Mouse (Mus musculus): ENCODE measurements around the gene Arl15. TPM values are rescaled to one million over a fixed set of nuclear protein-coding genes. Genes with fewer than 3 reads are reported as not detected.

Gene Arl15
- polyA plus RNA-seq, 1 experiment from 2014 or later: 10.8 TPM

GRCm38 (mm10) chr13:114143247-114143646 lies 348.9 kb downstream of the Arl15 start:
- Histone ChIP-seq H3K9ac (ENCODE audit: low read depth, low read length) (no peak overlapping the region), H3K36me3 (ENCODE audit: insufficient read depth, low read length) (no peaks in the 10 kb centered on the region), H3K27ac (no peak overlapping the region), H3K4me2 (ENCODE audit: low read length) (no peak overlapping the region), H3K4me3 (replicated peaks; ENCODE audit: low read depth, low read length) (no peak overlapping the region), H3K9me3 (replicated peaks; ENCODE audit: low read length) (no peaks in the 10 kb centered on the region), H3K4me1 (replicated peaks; ENCODE audit: insufficient read depth, low read length) (no peaks in the 10 kb centered on the region), H3K27me3 (ENCODE audit: insufficient read depth, low read length) (no peaks in the 10 kb centered on the region)
- no peak for TF ChIP-seq CTCF (IDR thresholded peaks at IDR 0.05; ENCODE audit: low read depth)
- 68% methylated on average over 1 of the region's 1 CpGs for WGBS
- DNase-seq (ENCODE audit: low spot score) (no peak), ATAC-seq (replicated peaks; ENCODE audit: low FRiP score, low read depth) (no peak)

- H3K4me2 ChIP-seq (ENCODE audit: low read length): no peak overlapping the region
- TF ChIP-seq CTCF (IDR thresholded peaks at IDR 0.05; ENCODE audit: low read depth): no peak
- WGBS: 36% methylated on average over 15 of the region's 15 CpGs
Observed at GRCm38 (mm10) chr13:114144052-114145046, 350.0 kb downstream of the Arl15 start.

DNA sequence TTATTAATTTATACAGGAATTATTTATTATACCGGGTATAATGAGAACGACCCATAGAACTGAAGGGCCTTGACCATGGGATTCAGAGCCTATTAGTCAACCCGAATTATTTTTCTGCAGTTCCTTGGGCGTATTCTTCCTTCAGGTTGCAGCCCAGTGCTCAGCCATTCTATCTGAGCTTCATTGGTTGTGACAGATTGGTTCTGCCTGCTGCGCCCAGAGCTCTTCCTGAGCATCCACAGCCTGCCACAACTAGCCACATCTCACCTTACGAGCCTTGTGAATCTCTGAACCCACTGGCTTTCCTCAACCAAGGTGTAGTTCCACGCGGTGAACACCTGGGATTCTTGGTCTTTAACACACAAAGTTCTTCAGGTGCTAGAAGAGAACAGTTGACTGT lies 350.9 kb downstream of the Arl15 start:
- H3K27me3 ChIP-seq (ENCODE audit: insufficient read depth, low read length): no peaks in the 10 kb centered on the region
- WGBS: 87% methylated on average over 8 of the region's 8 CpGs
- H3K4me2 ChIP-seq (ENCODE audit: low read length): no peak overlapping the region
- no peaks in the 10 kb centered on the region for H3K4me1 ChIP-seq (replicated peaks; ENCODE audit: insufficient read depth, low read length)
- no peaks in the 10 kb centered on the region for H3K9me3 ChIP-seq (replicated peaks; ENCODE audit: low read length)
- H3K27ac ChIP-seq: no peak overlapping the region
- no peaks in the 10 kb centered on the region for H3K36me3 ChIP-seq (ENCODE audit: insufficient read depth, low read length)
- DNase-seq (ENCODE audit: low spot score) (no peak), ATAC-seq (replicated peaks; ENCODE audit: low FRiP score, low read depth) (no peak)
- no peak for TF ChIP-seq CTCF (IDR thresholded peaks at IDR 0.05; ENCODE audit: low read depth)
- no peak overlapping the region for H3K4me3 ChIP-seq (replicated peaks; ENCODE audit: low read depth, low read length)
- H3K9ac ChIP-seq (ENCODE audit: low read depth, low read length): no peak overlapping the region

More at GRCm38 (mm10) chr13:114144052-114145046, 350.0 kb downstream of the Arl15 start:
- H3K4me3 ChIP-seq (replicated peaks; ENCODE audit: low read depth, low read length): no peak overlapping the region
- H3K27me3 ChIP-seq (ENCODE audit: insufficient read depth, low read length): no peaks in the 10 kb centered on the region
- H3K9me3 ChIP-seq (replicated peaks; ENCODE audit: low read length): no peaks in the 10 kb centered on the region
- no peak overlapping the region for H3K9ac ChIP-seq (ENCODE audit: low read depth, low read length)
- no peaks in the 10 kb centered on the region for H3K4me1 ChIP-seq (replicated peaks; ENCODE audit: insufficient read depth, low read length)
- H3K27ac ChIP-seq: no peak overlapping the region
- DNase-seq (ENCODE audit: low spot score) (no peak), ATAC-seq (replicated peaks; ENCODE audit: low FRiP score, low read depth) (no peak)
- no peaks in the 10 kb centered on the region for H3K36me3 ChIP-seq (ENCODE audit: insufficient read depth, low read length)

- 76% methylated on average over 16 of the region's 16 CpGs for WGBS
- ATAC-seq (replicated peaks; ENCODE audit: low FRiP score, low read depth): no peak
- no peak overlapping the region for H3K4me3 ChIP-seq (replicated peaks; ENCODE audit: low read depth, low read length)
Observed at GRCm38 (mm10) chr13:114150856-114151697, 356.8 kb downstream of the Arl15 start.

GRCm38 (mm10) chr13:114151698-114152069 lies 357.4 kb downstream of the Arl15 start:
- Histone ChIP-seq H3K36me3 (ENCODE audit: insufficient read depth, low read length) (no peaks in the 10 kb centered on the region), H3K27me3 (ENCODE audit: insufficient read depth, low read length) (no peaks in the 10 kb centered on the region), H3K9me3 (replicated peaks; ENCODE audit: low read length) (no peaks in the 10 kb centered on the region), H3K4me1 (replicated peaks; ENCODE audit: insufficient read depth, low read length) (no peaks in the 10 kb centered on the region), H3K9ac (ENCODE audit: low read depth, low read length) (no peak overlapping the region), H3K27ac (no peak overlapping the region), H3K4me3 (replicated peaks; ENCODE audit: low read depth, low read length) (no peak overlapping the region), H3K4me2 (ENCODE audit: low read length) (no peak overlapping the region)
- 43% methylated on average over 10 of the region's 10 CpGs for WGBS
- DNase-seq (ENCODE audit: low spot score) (no peak), ATAC-seq (replicated peaks; ENCODE audit: low FRiP score, low read depth) (no peak)
- no peak for TF ChIP-seq CTCF (IDR thresholded peaks at IDR 0.05; ENCODE audit: low read depth)

More at GRCm38 (mm10) chr13:114150856-114151697, 356.8 kb downstream of the Arl15 start:
- H3K9ac ChIP-seq (ENCODE audit: low read depth, low read length): no peak overlapping the region
- no peaks in the 10 kb centered on the region for H3K36me3 ChIP-seq (ENCODE audit: insufficient read depth, low read length)
- H3K9me3 ChIP-seq (replicated peaks; ENCODE audit: low read length): no peaks in the 10 kb centered on the region
- H3K4me1 ChIP-seq (replicated peaks; ENCODE audit: insufficient read depth, low read length): no peaks in the 10 kb centered on the region
- no peak for TF ChIP-seq CTCF (IDR thresholded peaks at IDR 0.05; ENCODE audit: low read depth)
- no peak overlapping the region for H3K4me2 ChIP-seq (ENCODE audit: low read length)
- no peaks in the 10 kb centered on the region for H3K27me3 ChIP-seq (ENCODE audit: insufficient read depth, low read length)
- H3K27ac ChIP-seq: no peak overlapping the region
- DNase-seq (ENCODE audit: low spot score): no peak

DNA sequence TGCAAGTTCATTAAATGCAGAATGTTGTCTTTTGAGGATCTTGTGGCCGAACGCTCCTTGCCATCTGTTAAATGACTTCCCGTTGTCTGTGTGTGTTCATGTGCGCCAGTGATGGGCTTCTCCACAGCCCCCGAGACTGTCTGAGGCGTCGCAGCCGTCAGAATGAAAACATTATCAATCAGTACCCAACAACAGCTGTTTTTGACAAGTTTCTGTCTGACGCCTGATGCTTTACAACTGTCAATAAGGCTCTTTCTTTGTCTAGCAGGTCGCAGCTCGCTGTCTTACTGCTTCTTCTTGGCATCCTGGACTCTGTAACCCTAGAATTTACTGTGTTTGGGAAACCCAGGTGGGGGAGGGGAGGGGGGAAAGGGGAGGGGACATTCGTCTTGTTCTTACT lies 362.4 kb downstream of the Arl15 start:
- WGBS: 32% methylated on average over 12 of the region's 12 CpGs
- ATAC-seq (replicated peaks; ENCODE audit: low FRiP score, low read depth) (no peak), DNase-seq (ENCODE audit: low spot score) (peak; percentile 42)
- Histone ChIP-seq H3K9me3 (replicated peaks; ENCODE audit: low read length) (no peaks in the 10 kb centered on the region), H3K4me1 (replicated peaks; ENCODE audit: insufficient read depth, low read length) (no peaks in the 10 kb centered on the region), H3K27ac (no peak overlapping the region), H3K4me3 (replicated peaks; ENCODE audit: low read depth, low read length) (no peak overlapping the region), H3K27me3 (ENCODE audit: insufficient read depth, low read length) (no peaks in the 10 kb centered on the region), H3K4me2 (ENCODE audit: low read length) (no peak overlapping the region), H3K9ac (ENCODE audit: low read depth, low read length) (no peak overlapping the region), H3K36me3 (ENCODE audit: insufficient read depth, low read length) (no peaks in the 10 kb centered on the region)
- no peak for TF ChIP-seq CTCF (IDR thresholded peaks at IDR 0.05; ENCODE audit: low read depth)

Measured in kidney, postnatal 0 days (tissue).